Mouse (Mus musculus) gastrocnemius, postnatal 14 days (tissue): ENCODE data around the gene Arid3b. TPM values are rescaled to one million over a fixed set of nuclear protein-coding genes. Genes with fewer than 3 reads are reported as not detected.

Experiments
- DNase-seq: peaks from one replicate; pipeline ENCODE4 v3.0.0; 2021; ENCODE audit warnings: mixed read lengths
- intact Hi-C: fragments of 180-260 bp; cut with DNase I; formaldehyde crosslinking; loops from one replicate; pipeline ENCODE4 v1.15.1; 2025; ENCODE audit warnings: low total_unique reads
- total RNA-seq, 2 experiments: library from RNA; stranded (reverse); gene quantifications; 2 replicates each; pipeline ENCODE4 v1.2.3; 2021

The Arid3b gene
- total RNA-seq, 2 experiments from 2014 or later = 1.2 to 2.0 TPM

GRCm38 (mm10) chr9:57761563-57762551 lies 74.7 kb downstream of the Arid3b start:
- intact Hi-C loops = no loop called here

GRCm38 (mm10) chr9:57760416-57761146 lies 76.0 kb downstream of the Arid3b start:
- intact Hi-C loops = no loop called here

More at GRCm38 (mm10) chr9:57761563-57762551, 74.7 kb downstream of the Arid3b start:
- peak; percentile 51 for DNase-seq

GRCm38 (mm10) chr9:57759289-57759688 lies 77.3 kb downstream of the Arid3b start:
- intact Hi-C loops = loop anchor here (10.0 kb wide), 1 partner anchor 214 kb away; no protein-coding TSS in a partner anchor
- peak; percentile 79 for DNase-seq

More at GRCm38 (mm10) chr9:57760416-57761146, 76.0 kb downstream of the Arid3b start:
- no peak for DNase-seq

- DNase-seq = no peak
- intact Hi-C loops = loop anchor here (10.0 kb wide), 1 partner anchor 214 kb away; no protein-coding TSS in a partner anchor
Measured at GRCm38 (mm10) chr9:57758528-57758927, 78.1 kb downstream of the Arid3b start.

- no peak for DNase-seq
- intact Hi-C loops = loop anchor here (10.0 kb wide), 1 partner anchor 213 kb away; no protein-coding TSS in a partner anchor
Measured at GRCm38 (mm10) chr9:57757578-57757977, 79.0 kb downstream of the Arid3b start.

- DNase-seq = no peak
- intact Hi-C loops = loop anchor here (10.0 kb wide), 1 partner anchor 206 kb away; no protein-coding TSS in a partner anchor
Measured at GRCm38 (mm10) chr9:57750901-57751300, 85.7 kb downstream of the Arid3b start.

DNA sequence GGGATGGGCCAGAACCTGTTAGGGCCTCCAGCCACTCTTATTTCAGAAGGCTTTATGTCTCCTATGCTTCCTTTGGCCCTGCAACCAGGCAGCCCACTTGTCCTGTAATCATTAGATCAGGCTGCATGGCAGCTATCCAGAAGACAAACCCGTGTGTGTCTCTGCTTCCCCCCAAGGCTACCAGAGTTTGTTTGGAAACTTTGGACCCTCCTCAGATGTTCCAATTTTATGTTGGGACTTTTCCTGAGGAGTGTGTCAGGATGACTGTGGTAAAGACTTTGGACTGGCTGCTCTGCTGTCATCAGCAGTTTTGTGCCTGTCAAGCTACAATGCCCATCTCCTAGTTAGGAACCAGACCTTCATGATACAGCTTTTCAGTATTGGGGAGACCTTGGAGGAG lies 87.8 kb downstream of the Arid3b start:
- intact Hi-C loops = no loop called here
- DNase-seq = no peak

DNA sequence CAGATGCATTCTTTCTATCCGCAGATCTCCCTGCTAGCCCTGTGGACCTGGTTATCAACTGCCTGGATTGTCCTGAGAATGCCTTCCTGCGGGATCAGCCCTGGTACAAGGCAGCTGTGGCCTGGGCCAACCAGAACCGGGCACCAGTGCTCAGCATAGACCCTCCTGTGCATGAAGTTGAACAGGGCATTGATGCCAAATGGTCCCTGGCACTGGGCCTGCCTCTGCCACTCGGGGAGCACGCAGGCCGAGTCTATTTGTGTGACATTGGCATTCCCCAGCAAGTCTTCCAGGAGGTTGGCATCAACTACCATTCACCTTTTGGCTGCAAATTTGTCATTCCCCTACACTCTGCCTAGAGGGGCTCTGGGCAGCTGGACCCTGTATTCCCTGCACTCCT lies 88.5 kb downstream of the Arid3b start:
- intact Hi-C loops = no loop called here
- no peak for DNase-seq

GRCm38 (mm10) chr9:57747067-57747466 lies 89.5 kb downstream of the Arid3b start:
- intact Hi-C loops = loop anchor here (2.0 kb wide), 1 partner anchor 88 kb away; no protein-coding TSS in a partner anchor
- no peak for DNase-seq

- intact Hi-C loops = loop anchor here (5.0 kb wide), 1 partner anchor 42 kb away; no protein-coding TSS in a partner anchor
- no peak for DNase-seq
Measured at GRCm38 (mm10) chr9:57744462-57745091, 92.0 kb downstream of the Arid3b start.

Other genes with a start within 250 kb of the Arid3b start
- 1 to 10 TPM; 3.4 to 4.3 TPM for gene Ulk3, start 247.3 kb downstream of the Arid3b start, total RNA-seq
- not detected for gene Cplx3, start 230.5 kb downstream of the Arid3b start, total RNA-seq
- gene Lman1l, start 216.0 kb downstream of the Arid3b start, total RNA-seq = not detected
- 10 to 100 TPM; 14.5 to 19.3 TPM for gene Csk, start 183.2 kb downstream of the Arid3b start, total RNA-seq
- not detected for gene Cyp1a2, start 153.1 kb downstream of the Arid3b start, total RNA-seq
- gene Cyp1a1, start 148.9 kb downstream of the Arid3b start, total RNA-seq = under 1 TPM; 0.16 to 0.37 TPM
- gene Edc3, start 128.3 kb downstream of the Arid3b start, total RNA-seq = 1 to 10 TPM; 6.4 to 6.7 TPM
- 10 to 100 TPM; 36.2 to 36.5 TPM for gene Clk3, start 70.9 kb downstream of the Arid3b start, total RNA-seq
- gene Ubl7, start 74.2 kb upstream of the Arid3b start, total RNA-seq = 10 to 100 TPM; 52.3 to 55.3 TPM
- gene Sema7a, start 103.3 kb upstream of the Arid3b start, total RNA-seq = 10 to 100 TPM; 16.8 to 21.0 TPM
- gene Cyp11a1, start 169.6 kb upstream of the Arid3b start, total RNA-seq = under 1 TPM in 1 of 2 experiments, not detected in 1; 0.98 TPM
- under 1 TPM; 0.16 to 0.29 TPM for gene Stra6, start 227.0 kb upstream of the Arid3b start, total RNA-seq